Mouse (Mus musculus): ENCODE data around the gene Rabggta.

The Rabggta gene

GRCm38 (mm10) chr14:55730531-55731032, 8.5 kb upstream of the Rabggta start:
- no peak for DNase-seq

- DNase-seq, result no peak
Measured at GRCm38 (mm10) chr14:55730116-55730515, 8.1 kb upstream of the Rabggta start.

GRCm38 (mm10) chr14:55727889-55728685, 6.0 kb upstream of the Rabggta start:
- no peak for DNase-seq

- no peak for DNase-seq
Measured at GRCm38 (mm10) chr14:55726261-55726660, 4.2 kb upstream of the Rabggta start.

- peak; percentile 43 to 65 for DNase-seq
Measured at GRCm38 (mm10) chr14:55724411-55724871, 2.4 kb upstream of the Rabggta start.

GRCm38 (mm10) chr14:55723433-55723832, 1.4 kb upstream of the Rabggta start:
- DNase-seq, result peak in 1 of 2 experiments; percentile 10

GRCm38 (mm10) chr14:55722438-55722945, 429 bp upstream of the Rabggta start:
- no peak for DNase-seq

GRCm38 (mm10) chr14:55721076-55721475, 987 bp downstream of the Rabggta start:
- DNase-seq, result peak; percentile 63 to 82

- DNase-seq, result peak; percentile 14 to 54
Measured at GRCm38 (mm10) chr14:55720666-55721065, 1.4 kb downstream of the Rabggta start.

GRCm38 (mm10) chr14:55719737-55720136, 2.3 kb downstream of the Rabggta start:
- DNase-seq, result peak in 1 of 2 experiments; percentile 29

- DNase-seq, result peak; percentile 62 to 93
Measured at GRCm38 (mm10) chr14:55716884-55717283, 5.2 kb downstream of the Rabggta start.

GRCm38 (mm10) chr14:55716271-55716670, 5.8 kb downstream of the Rabggta start:
- peak; percentile 43 to 84 for DNase-seq

GRCm38 (mm10) chr14:55714893-55715292, 7.2 kb downstream of the Rabggta start:
- DNase-seq, result peak; percentile 50 to 70

GRCm38 (mm10) chr14:55713729-55714122, 8.3 kb downstream of the Rabggta start, which contains the start of gene Tgm1:
Gene Tgm1, minus strand, starts transcription at chr14:55713926.
- DNase-seq, result peak in 1 of 2 experiments; percentile 51

GRCm38 (mm10) chr14:55713007-55713728, 8.9 kb downstream of the Rabggta start:
- DNase-seq, result peak; percentile 77 to 90

GRCm38 (mm10) chr14:55711786-55712185, 10.3 kb downstream of the Rabggta start:
- DNase-seq, result peak in 1 of 2 experiments; percentile 33

- DNase-seq, result no peak
Measured at GRCm38 (mm10) chr14:55709509-55709908, 12.6 kb downstream of the Rabggta start.

GRCm38 (mm10) chr14:55707397-55707796, 14.7 kb downstream of the Rabggta start:
- peak in 1 of 2 experiments; percentile 33 for DNase-seq

GRCm38 (mm10) chr14:55706051-55706600, 15.9 kb downstream of the Rabggta start:
- peak in 1 of 2 experiments; percentile 18 for DNase-seq

- peak in 1 of 2 experiments; percentile 22 for DNase-seq
Measured at GRCm38 (mm10) chr14:55702761-55703160, 19.3 kb downstream of the Rabggta start.

- DNase-seq, result peak in 1 of 2 experiments; percentile 45
Measured at GRCm38 (mm10) chr14:55701131-55701530, 20.9 kb downstream of the Rabggta start.

GRCm38 (mm10) chr14:55697226-55697625, 24.8 kb downstream of the Rabggta start:
- DNase-seq, result no peak

GRCm38 (mm10) chr14:55689433-55689832, 32.6 kb downstream of the Rabggta start:
- no peak for DNase-seq

Data from kidney, postnatal 25 days (tissue).